Mouse (Mus musculus) thymus, adult 2 months (tissue): ENCODE measurements around the gene Eps8l1. TPM values are rescaled to one million over a fixed set of nuclear protein-coding genes. Genes with fewer than 3 reads are reported as not detected.

Source experiments
- DNase-seq: peaks from one replicate; pipeline ENCODE4 v3.0.0; 2021
- H3K27ac ChIP-seq: fragments of 200-500 bp; 2 replicates; pipeline ENCODE4 v1.5.1; 2012; ENCODE audit warnings: low read length, control low read depth; ENCODE audit not compliant: control insufficient read depth, insufficient read depth
- H3K27me3 ChIP-seq: fragments of 200-500 bp; 2 replicates; pipeline ENCODE4 v1.6.1; 2012; ENCODE audit warnings: mild to moderate bottlenecking, low read length, moderate library complexity, mixed read lengths; ENCODE audit not compliant: control insufficient read depth, insufficient read depth
- H3K36me3 ChIP-seq: fragments of 200-500 bp; 2 replicates; pipeline ENCODE4 v1.6.1; 2012; ENCODE audit warnings: mild to moderate bottlenecking, low read length, moderate library complexity; ENCODE audit not compliant: control insufficient read depth, insufficient read depth
- H3K4me1 ChIP-seq: fragments of 200-500 bp; replicated peaks from 2 replicates; pipeline ENCODE4 v1.6.1; 2012; ENCODE audit warnings: low read length; ENCODE audit not compliant: control insufficient read depth, insufficient read depth
- H3K4me3 ChIP-seq: fragments of 200-500 bp; 2 replicates; pipeline ENCODE4 v1.5.1; 2012; ENCODE audit warnings: mild to moderate bottlenecking, low read length, control low read depth, moderate library complexity; ENCODE audit not compliant: control insufficient read depth, insufficient read depth
- CTCF ChIP-seq: fragments of 200-500 bp; IDR thresholded peaks from 2 replicates; pipeline ENCODE4 v1.5.1; 2012; ENCODE audit warnings: mild to moderate bottlenecking, control low read depth, low read length, moderate library complexity, borderline replicate concordance; ENCODE audit not compliant: control insufficient read depth, poor library complexity, insufficient read depth; ENCODE audit errors: extremely low read depth
- POLR2A ChIP-seq: fragments of 200-500 bp; IDR thresholded peaks from 2 replicates; pipeline ENCODE4 v1.6.1; 2012; ENCODE audit warnings: mild to moderate bottlenecking, low read length, control low read depth, moderate library complexity; ENCODE audit not compliant: control insufficient read depth, poor library complexity, insufficient read depth; ENCODE audit errors: extremely low read depth
- WGBS: fragments of 180-500 bp; shearing (Covaris S2); methylation state at CpG from one replicate; pipeline ENCODE4 v1.1.7; 2018; 5-methylcytosine and 5-hydroxymethylcytosine counted together
- polyA plus RNA-seq: library from polyadenylated mRNA; depleted of rRNA; stranded (reverse); fragments of >200 nt; gene quantifications from 2 replicates; pipeline ENCODE4 v1.2.3, GENCODE M21; 2012

Eps8l1 gene
- polyA plus RNA-seq, 1 experiment: 4.2 TPM

GRCm38 (mm10) chr7:4502421-4503090, 42.1 kb downstream of the Eps8l1 start:
- TF ChIP-seq CTCF (no peak), POLR2A (no peak)
- DNase-seq: peak; percentile 30
- Histone ChIP-seq H3K27ac (no peak overlapping the region), H3K27me3 (no peaks in the 10 kb centered on the region), H3K36me3 (no peaks in the 10 kb centered on the region), H3K4me3 (no peak overlapping the region), H3K4me1 (peaks cover 22% of the 10 kb centered on the region)
- WGBS: 53% methylated on average over 14 of the region's 14 CpGs

DNA sequence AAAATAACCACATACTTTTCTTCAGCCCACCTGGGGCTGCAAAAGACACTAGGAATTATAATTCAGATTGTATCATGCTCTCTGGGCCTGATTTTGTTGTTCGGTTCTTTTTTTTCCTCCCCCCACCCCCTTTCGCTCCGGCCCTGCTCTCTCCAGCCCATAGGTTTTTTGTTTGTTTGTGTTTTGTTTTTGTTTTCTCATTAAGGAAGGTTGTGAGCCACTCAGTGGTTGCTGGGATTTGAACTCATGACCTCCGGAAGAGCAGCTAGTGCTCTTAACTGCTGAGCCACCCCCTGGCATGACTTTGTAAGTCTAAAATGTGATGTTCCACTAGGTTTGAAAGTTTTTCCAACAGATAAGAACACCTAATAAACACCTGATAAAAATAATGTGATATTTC, 42.6 kb downstream of the Eps8l1 start:
- H3K4me1 ChIP-seq: peaks cover 22% of the 10 kb centered on the region
- WGBS: 91% methylated on average over 4 of the region's 4 CpGs
- H3K27me3 ChIP-seq: no peaks in the 10 kb centered on the region
- no peaks in the 10 kb centered on the region for H3K36me3 ChIP-seq
- no peak overlapping the region for H3K27ac ChIP-seq
- DNase-seq: no peak
- TF ChIP-seq CTCF (no peak), POLR2A (no peak)
- no peak overlapping the region for H3K4me3 ChIP-seq

GRCm38 (mm10) chr7:4503858-4504257, 43.4 kb downstream of the Eps8l1 start:
- H3K36me3 ChIP-seq: no peaks in the 10 kb centered on the region
- 79% methylated on average over 5 of the region's 5 CpGs for WGBS
- H3K27me3 ChIP-seq: no peaks in the 10 kb centered on the region
- H3K27ac ChIP-seq: no peak overlapping the region
- TF ChIP-seq CTCF: no peak
- no peak for TF ChIP-seq POLR2A
- no peak for DNase-seq
- no peak overlapping the region for H3K4me3 ChIP-seq
- peaks cover 19% of the 10 kb centered on the region for H3K4me1 ChIP-seq

DNA sequence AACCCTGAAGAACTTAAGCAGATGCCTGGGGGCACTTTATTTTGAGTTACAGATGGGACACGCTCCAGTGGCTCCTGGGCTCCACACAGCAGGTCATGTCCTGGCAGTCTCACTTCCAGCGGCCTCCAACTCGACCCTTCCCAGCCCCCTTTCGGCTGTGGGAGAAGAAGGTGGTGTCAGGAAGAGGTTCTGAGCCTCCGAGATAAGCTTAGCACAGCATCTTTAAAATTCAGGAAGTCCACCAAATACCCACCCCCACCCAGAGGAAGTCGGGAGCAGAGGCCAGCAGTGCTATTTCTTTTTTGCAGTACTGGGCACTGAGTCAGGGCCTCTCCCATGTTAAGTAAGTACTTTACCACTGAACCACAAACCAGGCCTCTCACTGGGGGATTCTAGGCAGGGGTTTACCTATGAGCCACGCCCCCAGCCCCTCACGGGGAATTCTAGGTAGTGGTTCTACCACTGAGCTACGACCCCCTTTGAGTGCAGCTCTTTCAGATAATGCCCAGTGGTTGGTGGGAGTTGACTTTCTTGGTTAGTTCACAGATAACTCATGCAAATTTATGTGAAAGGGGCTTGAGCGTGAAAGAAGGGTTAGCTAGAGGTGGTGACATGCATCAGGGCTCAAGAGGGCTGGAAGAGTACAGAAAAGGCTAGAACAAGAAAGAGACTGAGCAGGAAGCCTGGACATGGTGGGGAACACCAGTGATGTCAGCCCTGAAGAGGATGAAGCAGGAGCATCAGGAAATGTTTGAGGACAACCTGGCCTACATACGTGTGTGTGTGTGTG, 44.4 kb downstream of the Eps8l1 start:
- no peak overlapping the region for H3K4me3 ChIP-seq
- DNase-seq: no peak
- H3K27me3 ChIP-seq: no peaks in the 10 kb centered on the region
- peaks cover 18% of the 10 kb centered on the region for H3K4me1 ChIP-seq
- H3K36me3 ChIP-seq: no peaks in the 10 kb centered on the region
- H3K27ac ChIP-seq: no peak overlapping the region
- TF ChIP-seq POLR2A (no peak), CTCF (no peak)
- WGBS: 54% methylated on average over 11 of the region's 11 CpGs

GRCm38 (mm10) chr7:4507220-4507619, 46.7 kb downstream of the Eps8l1 start:
- no peak overlapping the region for H3K27ac ChIP-seq
- H3K4me1 ChIP-seq: peaks cover 17% of the 10 kb centered on the region
- no peaks in the 10 kb centered on the region for H3K27me3 ChIP-seq
- 81% methylated on average over 3 of the region's 4 CpGs for WGBS
- TF ChIP-seq POLR2A: no peak
- TF ChIP-seq CTCF: no peak
- DNase-seq: no peak
- H3K36me3 ChIP-seq: no peaks in the 10 kb centered on the region
- H3K4me3 ChIP-seq: no peak overlapping the region

DNA sequence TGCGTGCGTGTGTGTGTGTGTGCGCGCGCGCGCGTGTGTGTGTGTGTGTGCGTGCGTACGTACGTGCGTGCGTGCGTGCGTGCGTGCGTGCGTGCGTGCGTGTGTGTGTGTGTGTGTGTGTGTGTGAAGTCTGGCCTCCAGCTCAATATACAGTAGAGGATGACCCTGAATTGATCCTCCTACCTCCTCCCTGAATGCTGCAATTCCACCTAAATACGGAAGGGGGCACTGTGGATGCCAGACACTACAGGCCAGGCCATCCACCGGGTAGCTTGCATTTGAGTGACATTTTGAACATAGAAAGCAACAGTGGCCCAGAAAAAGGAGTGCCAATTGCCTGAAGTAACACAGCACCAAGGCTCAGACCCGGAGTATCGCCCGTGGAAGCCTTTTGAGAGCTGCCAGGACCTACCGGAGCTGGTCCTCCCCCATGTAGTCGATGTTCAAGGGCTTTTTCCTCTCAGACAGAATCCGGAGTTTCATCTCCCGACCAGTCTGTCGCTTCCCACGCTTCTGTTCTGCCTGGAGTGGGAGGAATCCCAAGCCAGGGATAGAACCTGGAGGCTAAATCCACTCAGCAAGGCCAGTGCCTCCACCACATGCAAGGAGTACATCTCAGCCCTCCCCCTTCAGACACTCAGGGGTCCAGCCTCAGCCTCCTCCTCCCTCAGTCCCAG, 47.7 kb downstream of the Eps8l1 start:
- Histone ChIP-seq H3K27ac (no peak overlapping the region), H3K4me1 (peaks cover 14% of the 10 kb centered on the region), H3K36me3 (no peaks in the 10 kb centered on the region), H3K4me3 (no peak overlapping the region), H3K27me3 (no peaks in the 10 kb centered on the region)
- DNase-seq: no peak
- TF ChIP-seq POLR2A (no peak), CTCF (no peak)
- WGBS: 69% methylated on average over 32 of the region's 32 CpGs
